Mouse (Mus musculus): ENCODE measurements around the gene Krt2. TPM values are rescaled to one million over a fixed set of nuclear protein-coding genes. Genes with fewer than 3 reads are reported as not detected.
A peak's percentile ranks its signal among the peaks of the same experiment; 100 is the strongest.

The Krt2 gene
- total RNA-seq, 2 experiments from 2014 or later: 4.6 to 6.4 TPM

- DNase-seq: peak in 1 of 2 experiments; percentile 12
These were observed 45.8 kb downstream of the Krt2 start for GRCm38 (mm10) chr15:101772080-101772710.

- no peak for DNase-seq
These were observed 47.7 kb downstream of the Krt2 start for GRCm38 (mm10) chr15:101770226-101770625.

Other genes with a start within 250 kb of the Krt2 start
- gene Krt75, start 244.3 kb downstream of the Krt2 start, total RNA-seq (2021): not detected
- not detected for gene Gm5414, start 190.0 kb downstream of the Krt2 start, total RNA-seq (2021)
- gene Gm5478, start 170.8 kb downstream of the Krt2 start, total RNA-seq (2021): not detected
- gene Krt6b, start 137.9 kb downstream of the Krt2 start, total RNA-seq (2021): not detected
- gene Krt6a, start 123.9 kb downstream of the Krt2 start, total RNA-seq (2021): not detected
- under 1 TPM; 0.56 to 0.85 TPM for gene Krt5, start 105.3 kb downstream of the Krt2 start, total RNA-seq (2021)
- not detected for gene Krt71, start 75.1 kb downstream of the Krt2 start, total RNA-seq (2021)
- not detected for gene Krt72, start 31.7 kb downstream of the Krt2 start, total RNA-seq (2021)
- 1 to 10 TPM; 5.8 to 8.1 TPM for gene Krt73, start 15.8 kb downstream of the Krt2 start, total RNA-seq (2021)
- 1 to 10 TPM; 3.5 to 4.6 TPM for gene Krt1, start 32.6 kb upstream of the Krt2 start, total RNA-seq (2021)
- 10 to 100 TPM in 1 of 2 experiments, 1 to 10 TPM in 1; 9.2 to 10.1 TPM for gene Krt77, start 51.5 kb upstream of the Krt2 start, total RNA-seq (2021)
- not detected for gene Krt76, start 74.8 kb upstream of the Krt2 start, total RNA-seq (2021)
- not detected for gene Krt4, start 106.6 kb upstream of the Krt2 start, total RNA-seq (2021)
- gene Krt79, start 122.2 kb upstream of the Krt2 start, total RNA-seq (2021): not detected
- not detected for gene Krt78, start 136.1 kb upstream of the Krt2 start, total RNA-seq (2021)
- gene Krt8, start 186.3 kb upstream of the Krt2 start, total RNA-seq (2021): under 1 TPM in 1 of 2 experiments, not detected in 1; 0.18 TPM
- under 1 TPM in 1 of 2 experiments, not detected in 1; 0.71 TPM for gene Krt18, start 210.0 kb upstream of the Krt2 start, total RNA-seq (2021)

All from layer of hippocampus, postnatal 36 days (tissue).